Mouse (Mus musculus) erythroblast, embryonic 14.5 days (primary cell): ENCODE results near the gene Gm45261. TPM values are rescaled to one million over a fixed set of nuclear protein-coding genes. Genes with fewer than 3 reads are reported as not detected.

ENCODE experiments used
- H3K27me3 ChIP-seq: 2 replicates; pipeline ENCODE4 v1.6.1; 2012; ENCODE audit warnings: inconsistent platforms; ENCODE audit not compliant: control insufficient read depth
- H3K36me3 ChIP-seq: 2 replicates; pipeline ENCODE4 v1.6.1; 2012; ENCODE audit warnings: mild to moderate bottlenecking, inconsistent platforms; ENCODE audit not compliant: control insufficient read depth
- H3K4me1 ChIP-seq: 2 replicates; pipeline ENCODE4 v1.6.1; 2012; ENCODE audit warnings: inconsistent platforms; ENCODE audit not compliant: control insufficient read depth
- H3K4me3 ChIP-seq: replicated peaks from 2 replicates; pipeline ENCODE3; 2012; ENCODE audit warnings: moderate library complexity, mild to moderate bottlenecking, inconsistent platforms
- H3K9me3 ChIP-seq: 2 replicates; pipeline ENCODE4 v1.6.1; 2012; ENCODE audit warnings: low read length, inconsistent platforms, mixed read lengths; ENCODE audit not compliant: control insufficient read depth
- GATA1 ChIP-seq: IDR thresholded peaks from 2 replicates; pipeline ENCODE4 v1.6.1; 2012; ENCODE audit warnings: low read length, inconsistent platforms, mixed read lengths
- TAL1 ChIP-seq: IDR thresholded peaks from 3 replicates; pipeline ENCODE4 v1.6.1; 2012; ENCODE audit warnings: low read length, inconsistent platforms, mixed read lengths
- polyA plus RNA-seq: library from polyadenylated mRNA; stranded (reverse); fragments of >175 nt; gene quantifications from 2 replicates; pipeline ENCODE4 v1.2.3, GENCODE M21; 2012

Gene Gm45261
- not detected in 2 replicates for polyA plus RNA-seq

DNA sequence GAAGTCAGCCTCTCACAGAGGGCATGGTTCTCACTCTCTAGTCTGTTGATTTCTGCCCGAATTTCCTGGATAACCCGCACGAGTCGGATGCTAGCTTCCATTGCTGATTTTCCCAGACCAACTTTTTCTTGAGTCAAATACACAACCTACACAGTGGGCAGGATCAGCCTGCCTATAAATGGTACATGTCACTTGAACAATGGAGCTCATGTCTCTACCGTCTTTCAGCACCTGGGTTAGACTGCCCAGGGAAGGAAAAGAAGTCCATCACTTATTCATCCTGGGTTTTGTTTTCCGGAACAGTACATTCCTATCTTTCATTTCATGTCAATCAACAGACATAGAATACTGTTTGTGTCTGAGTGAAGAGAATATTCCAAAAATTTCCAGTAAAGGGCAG, at the start of gene Gm45261:
Gene Gm45261, minus strand, starts transcription at position 101 of the 400 bp plus-strand sequence.
- TF ChIP-seq TAL1 (no peak), GATA1 (no peak)
- Histone ChIP-seq H3K9me3 (no peaks in the 10 kb centered on the region), H3K36me3 (no peaks in the 10 kb centered on the region), H3K4me1 (no peaks in the 10 kb centered on the region), H3K4me3 (no peak within 1 kb of the TSS), H3K27me3 (no peaks in the 10 kb centered on the region)

- TF ChIP-seq TAL1 (no peak), GATA1 (no peak)
These were observed 43.5 kb upstream of the Gm45261 start for GRCm38 (mm10) chr1:80504757-80505156.

GRCm38 (mm10) chr1:80504081-80504480, 42.8 kb upstream of the Gm45261 start:
- no peaks in the 10 kb centered on the region for H3K27me3 ChIP-seq
- no peak overlapping the region for H3K4me3 ChIP-seq
- no peaks in the 10 kb centered on the region for H3K36me3 ChIP-seq
- no peaks in the 10 kb centered on the region for H3K4me1 ChIP-seq
- TF ChIP-seq TAL1 = no peak
- no peak for TF ChIP-seq GATA1
- H3K9me3 ChIP-seq = no peaks in the 10 kb centered on the region

More at GRCm38 (mm10) chr1:80504757-80505156, 43.5 kb upstream of the Gm45261 start:
- no peaks in the 10 kb centered on the region for H3K4me1 ChIP-seq
- no peaks in the 10 kb centered on the region for H3K9me3 ChIP-seq
- H3K27me3 ChIP-seq = no peaks in the 10 kb centered on the region
- no peak overlapping the region for H3K4me3 ChIP-seq
- no peaks in the 10 kb centered on the region for H3K36me3 ChIP-seq

- TF ChIP-seq TAL1 (no peak), GATA1 (no peak)
These were observed 41.4 kb upstream of the Gm45261 start for GRCm38 (mm10) chr1:80502456-80503165.

DNA sequence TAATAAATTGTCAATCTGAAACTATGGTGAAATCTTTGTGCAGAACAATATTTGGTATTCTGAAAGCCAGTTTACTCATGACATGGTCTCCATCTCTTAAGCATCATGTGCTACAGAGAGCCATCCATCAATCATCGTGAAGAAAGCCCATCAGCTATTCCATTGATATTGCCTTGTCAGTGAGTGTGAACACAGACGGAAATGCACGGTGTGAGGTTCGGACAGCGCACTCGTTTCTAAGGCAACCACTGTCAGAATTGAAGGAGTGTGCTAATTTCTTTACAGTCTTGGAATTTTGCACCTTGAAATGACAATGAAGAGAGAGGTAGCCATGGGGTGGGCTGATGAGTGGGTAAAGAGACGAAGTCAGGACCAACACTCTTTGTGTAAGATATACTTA, 38.0 kb upstream of the Gm45261 start:
- H3K4me1 ChIP-seq = no peaks in the 10 kb centered on the region
- TF ChIP-seq GATA1 (no peak), TAL1 (no peak)
- H3K4me3 ChIP-seq = no peak overlapping the region
- no peaks in the 10 kb centered on the region for H3K27me3 ChIP-seq
- H3K36me3 ChIP-seq = no peaks in the 10 kb centered on the region
- no peaks in the 10 kb centered on the region for H3K9me3 ChIP-seq

More at GRCm38 (mm10) chr1:80502456-80503165, 41.4 kb upstream of the Gm45261 start:
- H3K4me3 ChIP-seq = no peak overlapping the region
- no peaks in the 10 kb centered on the region for H3K4me1 ChIP-seq
- no peaks in the 10 kb centered on the region for H3K36me3 ChIP-seq
- no peaks in the 10 kb centered on the region for H3K9me3 ChIP-seq
- no peaks in the 10 kb centered on the region for H3K27me3 ChIP-seq

DNA sequence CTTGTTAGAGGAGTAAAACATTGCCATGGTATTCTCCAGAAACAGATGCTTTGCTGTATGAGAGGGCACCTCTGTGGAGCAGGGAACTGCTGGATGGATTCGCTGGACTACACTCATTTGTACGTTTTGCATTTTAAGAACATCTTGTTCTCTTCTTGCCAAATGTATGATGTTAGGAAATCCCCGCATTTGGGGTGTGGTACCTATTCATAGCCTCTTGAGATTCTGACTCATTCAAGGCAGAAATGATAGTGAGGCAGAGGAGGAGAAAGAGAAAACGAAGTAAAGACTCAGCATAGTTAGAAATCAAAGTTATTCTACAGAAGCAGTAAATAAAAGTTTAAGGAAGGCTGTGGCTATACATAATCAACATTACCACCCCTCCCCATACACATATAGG, 35.1 kb upstream of the Gm45261 start:
- H3K36me3 ChIP-seq = no peaks in the 10 kb centered on the region
- H3K27me3 ChIP-seq = no peaks in the 10 kb centered on the region
- no peaks in the 10 kb centered on the region for H3K9me3 ChIP-seq
- H3K4me3 ChIP-seq = no peak overlapping the region
- TF ChIP-seq GATA1 (no peak), TAL1 (no peak)
- H3K4me1 ChIP-seq = no peaks in the 10 kb centered on the region

- Histone ChIP-seq H3K4me3 (no peak overlapping the region), H3K27me3 (no peaks in the 10 kb centered on the region), H3K9me3 (no peaks in the 10 kb centered on the region), H3K36me3 (no peaks in the 10 kb centered on the region), H3K4me1 (no peaks in the 10 kb centered on the region)
- TF ChIP-seq TAL1 (no peak), GATA1 (no peak)
These were observed 22.2 kb upstream of the Gm45261 start for GRCm38 (mm10) chr1:80483419-80483818.

DNA sequence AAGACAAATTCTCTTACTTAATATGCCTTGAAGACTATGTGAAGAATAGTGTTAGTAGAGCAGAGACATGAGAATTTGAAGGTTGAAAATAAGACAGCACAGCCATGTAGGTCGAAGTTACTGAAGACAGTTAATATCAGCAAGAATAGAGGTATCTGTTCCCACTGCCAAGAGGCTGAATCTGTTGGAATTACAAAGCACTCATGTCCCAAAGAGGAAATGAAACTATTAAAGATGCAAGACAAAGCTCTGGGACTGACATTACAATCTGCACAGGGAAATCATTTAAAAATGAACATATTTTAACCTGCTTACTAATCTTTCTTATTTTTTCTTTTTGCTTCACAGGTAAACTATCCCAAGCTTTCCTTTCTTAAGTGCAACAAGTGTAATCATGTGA, 13.7 kb upstream of the Gm45261 start:
- no peaks in the 10 kb centered on the region for H3K4me1 ChIP-seq
- H3K27me3 ChIP-seq = no peaks in the 10 kb centered on the region
- H3K4me3 ChIP-seq = no peak overlapping the region
- no peak for TF ChIP-seq TAL1
- no peak for TF ChIP-seq GATA1
- no peaks in the 10 kb centered on the region for H3K36me3 ChIP-seq
- no peaks in the 10 kb centered on the region for H3K9me3 ChIP-seq

DNA sequence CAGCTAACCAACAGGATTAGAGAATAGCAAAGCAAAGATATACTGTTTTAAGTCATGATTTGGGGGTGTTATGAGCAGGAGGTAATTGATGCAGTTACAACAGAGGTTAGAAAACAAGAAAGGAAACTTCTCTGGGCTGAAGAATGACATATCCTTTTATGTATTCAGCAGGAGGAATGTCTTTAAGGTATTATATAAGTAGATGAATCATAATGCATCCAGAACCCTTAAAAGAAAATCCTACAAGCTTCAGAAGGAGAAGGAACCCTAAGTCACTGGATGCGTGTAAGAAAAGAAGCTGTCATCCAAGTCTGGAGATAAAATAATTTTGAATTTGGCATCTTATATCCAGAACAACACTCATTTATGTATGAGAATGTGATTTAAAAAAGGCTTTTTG, 11.1 kb upstream of the Gm45261 start:
- no peaks in the 10 kb centered on the region for H3K4me1 ChIP-seq
- TF ChIP-seq TAL1 (no peak), GATA1 (no peak)
- no peaks in the 10 kb centered on the region for H3K27me3 ChIP-seq
- no peaks in the 10 kb centered on the region for H3K9me3 ChIP-seq
- no peak overlapping the region for H3K4me3 ChIP-seq
- no peaks in the 10 kb centered on the region for H3K36me3 ChIP-seq
